Mouse (Mus musculus): ENCODE data around the gene Il2ra.

GRCm38 (mm10) chr2:11706030-11706745, 63.6 kb downstream of the Il2ra start:
- no peak for TF ChIP-seq POLR2A (IDR thresholded peaks at IDR 0.05; ENCODE audit: insufficient read length, low read depth)
- no peak for TF ChIP-seq POLR2AphosphoS2 (IDR thresholded peaks at IDR 0.05; ENCODE audit: insufficient read length, low read depth)
